Mouse (Mus musculus) layer of hippocampus, postnatal 14 days (tissue): ENCODE results near the gene Hivep2. TPM values are rescaled to one million over a fixed set of nuclear protein-coding genes. Genes with fewer than 3 reads are reported as not detected.

Source experiments
- DNase-seq, 2 experiments: peaks; one replicate each; pipeline ENCODE4 v3.0.0; 2021 to 2022; ENCODE audit warnings: low spot score in 2 of 2, mixed read lengths in 1 of 2
- total RNA-seq, 2 experiments: library from RNA; stranded (reverse); gene quantifications; 2 replicates each; pipeline ENCODE4 v1.2.3; 2021

Hivep2 gene
- total RNA-seq, 2 experiments from 2014 or later, result 216 to 243 TPM

DNA sequence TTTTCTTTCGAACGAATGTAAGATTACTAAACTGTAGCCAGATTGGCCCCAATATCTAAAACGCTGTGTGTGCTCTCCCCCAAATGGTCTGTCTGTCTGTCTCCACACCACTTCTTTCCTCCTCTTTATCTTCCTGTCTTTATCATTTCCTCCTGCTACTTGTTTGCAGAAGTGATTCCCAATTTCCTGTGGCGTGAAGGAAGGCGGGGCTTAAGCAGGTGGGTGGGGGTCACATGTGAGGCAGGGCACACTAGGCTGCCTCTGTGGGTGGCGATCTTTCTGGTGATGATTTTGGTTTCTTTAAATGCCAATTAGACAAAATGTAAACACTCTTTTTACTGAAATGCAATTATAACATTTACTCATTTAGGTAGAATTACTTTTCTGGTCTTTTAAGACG is 52.8 kb downstream of the Hivep2 start:
- no peak for DNase-seq

DNA sequence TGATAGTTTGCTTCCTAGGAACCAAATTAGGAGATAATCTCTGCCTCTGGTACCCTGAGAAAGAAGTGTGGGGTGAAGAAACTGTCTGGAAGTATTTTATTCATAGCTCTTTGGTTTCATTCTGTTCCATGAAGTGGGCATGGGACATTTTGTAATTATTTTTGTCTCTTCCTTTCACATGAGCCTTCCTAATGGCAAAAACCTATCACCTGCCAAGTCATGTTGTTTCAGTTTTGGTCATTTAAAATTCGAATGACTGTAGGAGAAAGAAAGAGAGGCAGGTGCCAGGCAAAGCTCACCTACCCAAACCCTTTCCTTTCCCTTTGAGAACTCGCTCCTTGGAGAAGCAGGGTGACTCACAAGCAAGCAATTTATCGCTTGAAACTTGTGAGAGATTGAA is 53.3 kb downstream of the Hivep2 start:
- DNase-seq, result no peak

DNA sequence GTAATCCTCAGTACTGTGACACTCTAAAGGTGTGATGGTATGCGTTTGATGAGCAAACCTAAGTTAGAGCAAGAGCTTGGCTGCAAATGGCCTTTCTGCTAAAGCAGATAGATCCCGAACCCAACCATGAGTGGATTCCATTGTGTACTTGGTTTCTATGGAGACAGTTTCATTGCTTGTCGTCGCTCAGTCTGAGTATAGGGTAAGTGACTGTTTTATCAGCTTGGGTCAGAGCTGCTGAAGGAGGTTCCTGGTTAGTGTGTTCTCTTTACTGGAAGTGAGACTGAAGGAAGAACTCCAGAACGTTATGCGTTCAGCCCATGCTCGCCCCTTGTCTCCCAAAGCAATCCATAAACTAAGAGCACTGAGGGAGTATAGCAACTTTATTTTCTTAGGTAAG is 54.4 kb downstream of the Hivep2 start:
- DNase-seq, result no peak

DNA sequence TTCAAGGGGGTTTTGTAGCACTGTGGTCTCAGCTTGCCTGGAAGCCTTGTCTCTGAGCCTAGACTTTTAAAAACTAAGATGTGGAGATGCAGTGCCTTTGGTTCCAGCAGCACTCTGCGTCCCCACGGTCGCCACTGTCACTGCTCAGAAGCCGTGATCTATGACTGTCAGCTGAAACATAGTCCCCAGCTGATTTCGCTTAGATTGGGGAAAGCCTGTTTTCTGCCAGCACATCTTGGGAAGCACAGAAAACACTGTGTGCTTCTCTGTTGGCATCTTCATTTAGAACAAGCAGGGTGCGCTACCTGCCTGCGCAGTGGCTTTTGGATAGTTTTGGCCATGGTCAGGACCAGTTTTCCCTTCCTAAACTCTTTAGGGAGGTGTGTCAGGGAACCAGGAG is 59.1 kb downstream of the Hivep2 start:
- no peak for DNase-seq

- no peak for DNase-seq
Observed at GRCm38 (mm10) chr10:14027751-14028150, 61.9 kb downstream of the Hivep2 start.

DNA sequence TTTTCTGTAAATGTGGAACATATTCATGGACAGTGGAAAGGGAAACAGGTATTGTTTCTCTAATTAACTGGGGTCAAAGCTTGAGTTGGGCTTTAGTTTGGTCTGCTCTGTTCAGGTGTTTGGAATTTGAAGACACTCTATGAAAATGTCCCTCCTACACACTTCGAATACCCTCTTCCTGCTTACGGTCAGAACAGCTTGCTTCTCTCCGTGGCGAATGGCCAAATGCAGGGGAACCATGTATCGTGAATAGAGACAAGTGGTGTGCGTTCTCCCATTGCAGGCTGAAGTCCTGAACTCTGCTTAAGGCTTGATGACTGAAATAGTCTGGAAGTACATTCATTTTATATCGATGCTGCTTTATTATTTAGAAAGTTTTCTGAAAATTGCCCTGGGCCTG is 63.1 kb downstream of the Hivep2 start:
- DNase-seq, result no peak

GRCm38 (mm10) chr10:14030458-14031035 is 64.7 kb downstream of the Hivep2 start:
- no peak for DNase-seq

- no peak for DNase-seq
Observed at GRCm38 (mm10) chr10:14032532-14032931, 66.7 kb downstream of the Hivep2 start.

GRCm38 (mm10) chr10:14034046-14034445 is 68.2 kb downstream of the Hivep2 start:
- DNase-seq, result no peak

GRCm38 (mm10) chr10:14034790-14035189 is 68.9 kb downstream of the Hivep2 start:
- no peak for DNase-seq

DNA sequence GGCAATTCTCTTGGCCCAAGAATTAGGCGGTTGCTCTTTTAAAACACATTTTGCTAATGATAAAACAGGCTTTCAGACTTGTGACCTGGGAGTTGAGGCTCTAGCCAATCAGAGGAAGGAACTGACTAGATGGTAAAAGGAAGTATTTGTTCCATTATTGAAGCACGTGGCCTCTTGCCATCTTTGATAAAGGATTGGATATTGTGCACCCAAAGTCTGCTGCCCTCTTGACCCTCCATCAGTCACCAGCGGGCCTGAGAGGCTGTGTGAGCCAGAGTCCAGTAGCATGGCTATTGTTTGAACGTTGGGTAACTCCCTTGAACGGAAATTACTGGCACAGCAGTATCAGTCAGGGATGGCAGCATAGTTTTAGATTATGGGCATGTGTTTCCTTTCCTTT is 69.7 kb downstream of the Hivep2 start:
- no peak for DNase-seq

GRCm38 (mm10) chr10:14036472-14036871 is 70.6 kb downstream of the Hivep2 start:
- DNase-seq, result no peak

GRCm38 (mm10) chr10:14037977-14038489 is 72.2 kb downstream of the Hivep2 start:
- no peak for DNase-seq

GRCm38 (mm10) chr10:14040716-14041470 is 75.0 kb downstream of the Hivep2 start:
- no peak for DNase-seq

DNA sequence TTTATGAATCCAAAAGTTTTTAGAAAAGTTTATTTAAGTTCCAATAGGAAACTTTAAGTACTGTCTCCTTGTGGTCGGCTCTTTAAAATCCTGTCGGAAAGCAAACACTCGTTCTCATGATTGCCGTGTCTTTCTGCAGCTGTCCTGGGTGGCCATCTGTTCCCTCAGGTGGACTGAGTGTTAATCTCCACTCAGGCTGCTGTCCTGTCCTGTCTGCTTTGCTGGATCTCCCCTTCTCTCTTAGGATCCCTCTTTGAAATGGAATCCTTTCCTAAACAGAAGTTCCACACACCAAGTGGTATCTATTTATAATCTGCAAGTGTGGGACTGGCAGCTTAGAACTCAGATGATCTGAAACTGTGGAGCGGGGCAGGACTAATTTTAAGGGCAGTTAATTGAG is 75.7 kb downstream of the Hivep2 start:
- no peak for DNase-seq

DNA sequence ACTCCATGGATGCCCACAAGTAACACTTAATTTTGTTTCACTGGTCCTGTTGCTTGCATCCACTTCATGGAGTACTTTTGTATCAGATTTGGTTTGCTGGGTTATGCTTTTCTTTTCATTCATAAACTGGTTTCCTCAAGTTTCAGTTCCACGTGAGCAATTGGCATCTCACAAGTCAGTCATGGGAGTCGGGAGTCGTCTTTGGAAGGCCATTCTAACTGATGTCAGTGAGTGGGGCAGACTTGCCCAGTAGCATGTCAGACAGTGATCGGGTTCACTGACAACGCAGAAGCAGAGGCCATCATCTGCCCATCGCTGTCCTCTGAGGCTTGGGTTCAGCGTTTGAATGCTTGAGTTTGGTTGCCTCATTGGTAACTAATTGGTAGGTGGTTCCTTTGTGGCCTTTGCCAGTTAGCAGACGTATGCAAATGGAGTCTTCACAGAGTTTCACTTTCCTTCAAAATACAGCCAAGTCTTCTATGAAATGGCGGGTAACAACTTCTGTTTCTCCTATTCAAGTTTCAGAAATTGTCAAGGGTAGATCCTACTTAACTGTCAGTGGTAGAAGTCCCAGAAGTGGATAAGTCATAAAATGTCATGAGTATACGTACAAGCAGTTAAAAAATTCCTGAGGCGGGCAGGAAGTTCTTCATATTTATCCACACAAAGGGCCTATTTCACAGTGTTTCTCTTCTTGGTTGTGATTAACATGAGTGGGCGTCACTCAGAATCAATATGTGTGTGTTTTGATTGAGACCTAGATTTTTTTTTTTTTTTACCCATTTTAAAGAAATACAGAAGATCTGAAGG is 76.9 kb downstream of the Hivep2 start:
- DNase-seq, result no peak

GRCm38 (mm10) chr10:14043349-14043710 is 77.5 kb downstream of the Hivep2 start:
- DNase-seq, result no peak

DNA sequence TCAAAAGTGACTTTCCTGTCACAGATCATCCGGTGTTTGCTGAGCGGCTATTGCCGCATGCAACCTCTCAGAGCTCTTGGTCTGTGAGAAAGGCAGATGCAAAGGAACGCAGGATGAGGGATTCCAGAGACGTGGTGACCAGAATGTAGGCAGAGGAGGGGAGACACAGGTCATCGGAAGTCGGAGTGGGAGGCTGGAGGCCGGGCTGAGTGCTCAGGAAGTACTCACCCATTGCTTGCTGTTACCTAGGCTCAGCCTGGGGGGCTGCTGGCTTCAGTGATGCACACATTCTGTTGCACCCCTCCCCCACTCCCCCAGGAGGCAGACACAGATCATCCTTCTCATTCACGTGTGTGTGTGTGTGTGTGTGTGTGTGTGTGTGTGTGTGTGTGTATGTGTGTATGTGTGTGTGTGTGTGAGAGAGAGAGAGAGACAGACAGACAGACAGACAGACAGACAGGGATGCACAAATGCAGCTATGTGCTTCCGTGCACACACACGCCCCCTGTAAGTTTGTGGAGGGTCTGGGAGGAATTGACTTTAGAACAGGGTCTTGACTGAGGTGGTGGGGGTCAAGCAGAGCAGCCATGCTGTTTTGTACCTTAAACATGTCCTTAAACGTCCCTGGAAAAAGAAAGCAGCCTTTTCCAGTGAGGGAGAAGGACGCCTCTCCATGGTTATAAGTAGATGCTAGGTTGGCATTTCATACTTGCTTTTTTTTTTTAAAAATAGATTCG is 78.3 kb downstream of the Hivep2 start:
- no peak for DNase-seq

GRCm38 (mm10) chr10:14044783-14045392 is 79.0 kb downstream of the Hivep2 start:
- DNase-seq, result no peak

DNA sequence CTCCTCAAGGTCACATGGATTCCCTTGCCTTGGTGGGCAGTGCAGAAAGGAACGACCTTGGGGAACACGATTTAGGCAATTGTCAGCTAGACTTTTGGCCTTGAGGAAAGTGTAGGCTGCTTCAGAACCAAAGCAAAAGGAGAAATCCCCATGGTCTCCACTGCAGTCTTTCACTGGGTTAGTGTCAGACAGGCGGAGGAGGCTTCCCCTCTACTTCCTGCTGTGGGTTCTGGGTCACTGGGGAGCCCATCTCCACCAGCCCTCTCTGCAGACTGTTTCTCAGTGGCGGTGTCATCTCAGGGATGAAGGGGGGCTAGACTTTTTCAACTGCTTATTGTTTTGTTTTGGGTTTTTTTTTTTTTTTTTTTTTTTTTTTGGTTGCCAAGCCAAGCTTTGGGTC is 79.9 kb downstream of the Hivep2 start:
- no peak for DNase-seq

DNA sequence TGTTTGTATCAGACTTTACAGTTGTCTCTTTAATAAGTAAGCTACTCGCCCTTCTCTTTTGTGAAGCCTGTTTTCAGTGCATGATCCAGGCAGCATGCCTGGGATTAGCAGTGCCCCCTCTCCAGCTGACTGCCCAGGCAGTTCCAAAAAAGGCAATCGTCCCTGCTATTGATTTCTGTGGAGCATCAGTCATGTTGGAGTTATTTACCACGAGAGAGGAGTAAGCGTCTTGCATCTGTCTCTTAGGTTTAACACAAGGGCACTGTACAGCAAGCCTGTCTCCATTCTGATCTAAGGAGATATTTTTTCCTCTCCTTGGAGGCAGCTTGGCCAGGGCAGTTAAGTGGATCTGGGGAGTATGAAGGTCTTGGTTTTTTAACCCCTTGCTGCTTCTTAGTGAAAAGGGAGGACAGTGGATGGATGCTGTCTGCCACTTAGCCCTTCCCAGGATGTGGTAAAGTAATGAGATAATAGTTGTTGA is 80.3 kb downstream of the Hivep2 start:
- peak in 1 of 2 experiments; percentile 60 for DNase-seq
